Mouse (Mus musculus) activated CD4-positive, CD25-positive, alpha-beta regulatory T cell (primary cell): ENCODE measurements around the gene Twist1. TPM values are rescaled to one million over a fixed set of nuclear protein-coding genes. Genes with fewer than 3 reads are reported as not detected.

Experiments used
- polyA plus RNA-seq, 2 experiments: library from polyadenylated mRNA; unstranded; fragments of 100-300 nt; shearing (Covaris generic); gene quantifications; one replicate each; pipeline ENCODE4 v1.2.1; 2017

Gene Twist1
- polyA plus RNA-seq: not detected

DNA sequence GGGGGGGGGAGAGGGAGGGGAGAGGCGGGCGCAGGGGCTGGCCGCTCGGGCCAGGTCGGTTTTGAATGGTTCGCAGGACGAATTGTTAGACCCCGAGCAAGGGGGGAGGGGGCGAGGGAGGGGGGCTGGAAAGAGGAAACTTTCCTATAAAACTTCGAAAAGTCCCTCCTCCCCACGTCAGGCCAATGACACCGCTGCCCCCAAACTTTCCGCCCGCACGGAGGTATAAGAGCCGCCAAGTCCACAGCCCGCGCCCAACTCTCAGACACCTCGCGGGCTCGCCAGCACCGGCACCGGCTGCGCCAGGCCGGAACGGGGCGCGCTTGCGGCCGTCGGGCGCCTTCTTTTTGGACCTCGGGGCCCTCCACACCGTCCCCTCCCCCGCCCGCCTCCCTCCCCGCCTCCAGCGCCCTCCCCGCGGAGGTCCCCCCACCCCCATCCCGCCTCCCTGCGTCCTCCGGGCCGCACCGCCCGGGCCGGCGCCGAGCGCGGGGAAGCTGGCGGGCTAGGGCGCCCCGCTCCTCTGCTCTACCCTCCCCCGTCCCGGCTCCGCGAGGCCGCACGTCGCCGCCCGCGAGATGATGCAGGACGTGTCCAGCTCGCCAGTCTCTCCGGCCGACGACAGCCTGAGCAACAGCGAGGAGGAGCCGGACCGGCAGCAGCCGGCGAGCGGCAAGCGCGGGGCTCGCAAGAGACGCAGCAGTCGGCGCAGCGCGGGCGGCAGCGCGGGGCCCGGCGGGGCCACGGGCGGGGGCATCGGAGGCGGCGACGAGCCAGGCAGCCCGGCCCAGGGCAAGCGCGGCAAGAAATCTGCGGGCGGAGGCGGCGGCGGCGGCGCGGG, at the start of gene Twist1:
Gene Twist1 (plus strand): TSS at position 272 of the 841 bp plus-strand sequence.

DNA sequence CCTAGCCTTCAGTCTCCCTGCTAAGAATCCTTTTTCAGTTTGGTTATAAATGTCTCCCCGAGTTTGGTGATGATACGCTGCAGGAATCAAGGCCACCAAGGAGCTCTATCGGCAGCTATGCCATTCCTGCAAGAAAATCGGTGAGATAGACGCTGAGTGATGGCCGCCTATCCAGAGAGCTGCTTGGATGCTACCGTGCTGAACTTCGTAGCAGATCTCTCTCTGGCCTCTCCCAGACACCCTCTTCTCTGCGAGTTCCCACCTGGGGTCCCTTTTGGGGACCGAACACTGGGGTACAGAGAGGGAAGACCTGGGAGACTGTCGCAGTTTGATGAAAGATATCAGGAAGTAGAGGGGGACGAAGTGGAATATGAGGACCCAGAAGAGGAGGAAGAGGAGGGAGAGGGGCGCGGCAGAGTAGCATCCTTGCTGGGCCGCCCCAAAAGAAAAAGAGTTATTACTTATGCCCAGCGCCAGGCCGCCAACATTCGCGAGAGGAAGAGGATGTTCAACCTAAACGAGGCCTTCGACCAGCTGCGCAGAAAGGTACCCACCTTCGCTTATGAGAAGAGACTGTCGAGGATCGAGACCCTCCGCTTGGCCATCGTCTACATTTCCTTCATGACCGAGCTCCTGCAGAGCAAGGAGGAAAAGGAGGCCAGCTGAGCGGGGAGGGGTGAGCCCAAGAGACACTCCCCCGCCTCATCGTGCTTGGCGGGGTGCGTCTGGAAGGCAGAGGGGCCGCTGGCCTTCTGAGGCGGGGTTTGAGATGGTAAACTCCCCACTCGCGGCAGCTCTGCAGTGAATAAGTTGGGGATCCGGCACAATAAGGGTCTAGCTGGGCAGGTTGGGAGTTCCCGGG, 28.9 kb upstream of the Twist1 start, which contains the start of gene Ferd3l:
Gene Ferd3l (plus strand): TSS at position 95 of the 862 bp plus-strand sequence.

Other genes with a start within 250 kb of the Twist1 start
- not detected for gene Ferd3l, start 29.2 kb upstream of the Twist1 start, polyA plus RNA-seq